Mouse (Mus musculus) layer of hippocampus, adult 8-10 months (tissue): ENCODE measurements at regions not wholly inside any gene's neighbourhood (a gene's known extent, or its start where the extent isn't known, plus 50 kb on each side); places are given as distances from the start of the nearest gene placed in this dataset.

Experiments used
- DNase-seq, 2 experiments: peaks; one replicate each; pipeline ENCODE4 v3.0.0; 2022; ENCODE audit warnings: low spot score in 2 of 2

GRCm38 (mm10) chr4:64811974-64812373, 312.0 kb upstream of the Pappa start:
- no peak for DNase-seq

GRCm38 (mm10) chr4:64812812-64813211, 311.2 kb upstream of the Pappa start:
- no peak for DNase-seq

DNA sequence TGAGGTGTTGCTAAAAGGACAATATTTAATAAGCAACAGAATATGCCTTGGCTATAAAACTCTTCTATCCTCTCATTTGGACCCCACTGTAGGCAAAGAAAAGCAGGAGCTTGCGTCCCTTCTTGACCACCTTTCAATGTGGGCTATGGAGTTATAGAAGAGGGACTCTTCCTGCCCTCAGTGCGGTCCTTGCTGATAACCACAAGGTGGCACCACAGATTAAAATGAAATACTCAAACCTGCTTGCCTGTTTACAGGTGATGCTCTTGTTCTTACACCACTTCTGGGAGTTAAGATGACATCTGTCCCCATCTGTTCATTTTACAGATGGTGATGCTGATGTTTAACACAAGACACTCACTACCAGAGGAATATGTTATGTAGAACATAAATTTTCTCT, 291.1 kb upstream of the Pappa start:
- DNase-seq = peak; percentile 3 to 13

GRCm38 (mm10) chr4:64874521-64874920, 249.5 kb upstream of the Pappa start:
- DNase-seq = no peak

- no peak for DNase-seq
Measured at GRCm38 (mm10) chr4:64876924-64877323, 247.1 kb upstream of the Pappa start.

GRCm38 (mm10) chr4:64897935-64898334, 226.0 kb upstream of the Pappa start:
- no peak for DNase-seq

DNA sequence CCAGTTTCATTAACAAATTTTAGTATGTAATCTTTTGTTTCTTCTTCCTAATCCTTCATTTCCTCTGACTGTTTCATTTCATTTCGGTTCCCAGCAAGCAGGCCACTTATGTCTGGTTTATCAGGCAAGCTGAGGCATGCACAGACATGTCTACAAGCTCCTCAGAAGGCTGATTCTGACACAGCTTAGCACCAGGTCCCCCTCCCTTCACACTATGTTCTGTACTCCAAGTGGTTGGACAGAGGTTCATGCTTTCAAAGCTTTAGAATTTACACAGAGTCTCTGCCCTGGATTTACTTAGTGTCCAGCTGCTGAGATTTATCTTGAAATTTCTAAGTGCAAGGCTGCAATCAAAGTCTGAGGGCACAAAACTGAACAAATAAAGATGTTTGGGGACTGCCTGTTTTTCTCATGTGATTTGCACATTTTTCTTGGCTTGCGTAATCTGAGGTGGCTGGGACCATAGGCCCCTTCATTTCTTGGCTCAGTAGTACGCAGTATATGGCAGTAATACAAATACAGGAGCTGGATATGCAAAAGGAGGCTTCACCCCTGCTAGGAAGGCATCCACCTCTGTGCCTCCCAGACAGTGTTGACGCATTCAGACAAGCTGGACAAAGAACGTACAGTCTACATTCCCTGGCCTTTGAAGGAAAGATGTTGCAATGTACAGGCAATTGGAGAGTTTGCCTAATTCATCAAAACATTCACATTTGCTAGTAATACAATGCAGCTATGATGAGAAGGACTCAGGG, 222.7 kb upstream of the Pappa start:
- DNase-seq = no peak

GRCm38 (mm10) chr4:64923751-64924150, 200.2 kb upstream of the Pappa start:
- peak; percentile 2 for DNase-seq

DNA sequence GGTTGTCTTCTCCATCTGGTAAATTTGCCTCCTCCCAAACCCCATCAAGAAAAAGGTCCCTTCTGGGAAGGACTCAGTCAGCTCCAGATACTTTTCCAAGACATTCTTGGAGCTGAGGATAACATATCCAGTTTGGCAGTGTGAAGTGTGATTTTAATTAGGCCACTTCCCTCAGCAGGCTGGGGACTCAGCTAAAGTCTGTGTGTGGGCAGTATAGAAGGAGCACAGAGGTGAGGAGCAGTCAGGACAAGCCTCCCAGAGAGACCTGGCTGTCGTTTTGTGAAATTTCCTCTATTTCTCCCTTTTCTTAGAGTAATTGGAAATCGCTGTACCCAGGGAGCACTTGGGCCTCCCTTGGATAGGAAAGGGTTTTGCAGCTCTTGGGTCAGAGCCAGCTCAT, 195.4 kb upstream of the Pappa start:
- no peak for DNase-seq

DNA sequence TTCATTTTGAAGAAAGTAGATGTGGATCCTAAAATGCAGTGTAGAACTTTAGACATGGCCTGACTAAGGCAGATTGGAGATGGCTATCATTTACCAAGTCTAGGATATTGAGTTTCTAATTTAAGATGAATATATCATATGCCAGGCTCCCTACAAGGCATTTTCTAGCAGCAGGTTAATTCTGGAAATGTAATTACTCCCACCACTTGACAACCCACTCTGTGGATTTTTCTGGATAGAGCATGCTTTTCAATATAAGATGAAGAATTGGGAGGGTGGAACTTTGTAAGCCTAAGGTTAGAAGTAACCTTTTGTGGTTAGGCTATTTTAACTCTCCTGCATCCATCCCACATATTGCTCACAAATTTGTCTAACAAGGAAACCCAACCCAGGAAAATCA, 178.4 kb upstream of the Pappa start:
- no peak for DNase-seq

GRCm38 (mm10) chr4:64952651-64953050, 171.3 kb upstream of the Pappa start:
- DNase-seq = no peak

- no peak for DNase-seq
Measured at GRCm38 (mm10) chr4:64958843-64959242, 165.1 kb upstream of the Pappa start.

- no peak for DNase-seq
Measured at GRCm38 (mm10) chr4:64961796-64962195, 162.2 kb upstream of the Pappa start.
